In genomic region chr1:193317159-193317559, GRCm38 (mm10) we compare ENCODE assay signal across 9 mouse cellular contexts. TPM values are rescaled to one million over a fixed set of nuclear protein-coding genes. Genes with fewer than 3 reads are reported as not detected.
DNase-seq lines count a peak whose midpoint lies in the region; ATAC-seq lines count a peak whose summit lies in the region.
"Had no signal": no experiment of that assay in that cellular context is flagged by ENCODE, and none has a peak within 500 bp of the region (broad histone marks: within the 10 kb centered on the region; RNA-seq: fewer than 3 reads in every experiment).

No protein-coding gene starts in this region.

- DNase-seq in forebrain, embryonic 10.5 days (ENCODE audit: extremely low spot score, low spot score), result no peak
- DNase-seq in ZHBTc4 (ENCODE audit: low read depth, low spot score), result peak; percentile 9
- peak; percentile 57 for DNase-seq in fibroblast of lung, adult 2 months (ENCODE audit: low read depth)
- peak; percentile 85 for DNase-seq in heart, postnatal 25 days (ENCODE audit: low spot score)
- peak; percentile 45 to 61 for DNase-seq in left cerebral cortex, postnatal 10 days (ENCODE audit: extremely low spot score in 1 of 2, low spot score in 2 of 2)
- DNase-seq in skeletal muscle tissue, adult 2 months (ENCODE audit: low read depth, low spot score), result peak; percentile 93

- no peak overlapping the region for H3K4me2 ChIP-seq in forebrain, embryonic 15.5 days (replicated peaks)
- H3K4me2 ChIP-seq: liver, embryonic 15.5 days had no signal

- ATAC-seq in forebrain, embryonic 15.5 days (replicated peaks), result peak; percentile 76
- no peak for ATAC-seq in granulocyte monocyte progenitor cell, adult 5-6 weeks (replicated peaks; ENCODE audit: poor library complexity, severe bottlenecking)

- H3K9me3 ChIP-seq in forebrain, embryonic 15.5 days, result no peaks in the 10 kb centered on the region
- H3K9me3 ChIP-seq in forebrain, embryonic 10.5 days, result no peaks in the 10 kb centered on the region
- H3K9me3 ChIP-seq: liver, embryonic 15.5 days had no signal

- H3K4me1 ChIP-seq in forebrain, embryonic 15.5 days, result peaks cover 14% of the 10 kb centered on the region
- H3K4me1 ChIP-seq in forebrain, embryonic 10.5 days, result peaks cover 4% of the 10 kb centered on the region; the same call in 1 of the 2 replicates

- intact Hi-C loops in heart, postnatal 25 days (cut with DNase I), result loop anchor here (2.0 kb wide), 1 partner anchor 44 kb away; the partner anchor contains the start of gene G0s2
- intact Hi-C loops in left cerebral cortex, postnatal 10 days (cut with DNase I), result no loop called here

- no peak overlapping the region for H3K9ac ChIP-seq in forebrain, embryonic 15.5 days (replicated peaks)
- H3K9ac ChIP-seq: liver, embryonic 15.5 days had no signal

- no peak overlapping the region for H3K4me3 ChIP-seq in forebrain, embryonic 15.5 days
- no peak overlapping the region for H3K4me3 ChIP-seq in forebrain, embryonic 10.5 days
- H3K4me3 ChIP-seq: liver, embryonic 15.5 days had no signal

- peak overlapping the region; percentile 46 for H3K27ac ChIP-seq in forebrain, embryonic 15.5 days (replicated peaks)
- H3K27ac ChIP-seq in forebrain, embryonic 10.5 days, result no peak overlapping the region
- H3K27ac ChIP-seq: liver, embryonic 15.5 days had no signal

- 33% methylated on average over 6 of the region's 6 CpGs for WGBS in forebrain, embryonic 15.5 days
- WGBS in forebrain, embryonic 10.5 days, result 76% methylated on average over 6 of the region's 6 CpGs

- no peaks in the 10 kb centered on the region for H3K36me3 ChIP-seq in forebrain, embryonic 15.5 days
- H3K36me3 ChIP-seq in forebrain, embryonic 10.5 days (replicated peaks), result no peaks in the 10 kb centered on the region
- H3K36me3 ChIP-seq: liver, embryonic 15.5 days had no signal

- H3K27me3 ChIP-seq in forebrain, embryonic 15.5 days, result no peaks in the 10 kb centered on the region
- no peaks in the 10 kb centered on the region for H3K27me3 ChIP-seq in forebrain, embryonic 10.5 days (ENCODE audit: poor library complexity, severe bottlenecking)
- H3K27me3 ChIP-seq: liver, embryonic 15.5 days had no signal

RNA-seq across cellular contexts. Expression of gene G0s2, which starts 44.1 kb away (rescaled TPM):
- 5.1 and 5.3 TPM in 2 replicates for polyA plus RNA-seq in forebrain, embryonic 15.5 days (2015; fragmentation: Nextera tagmentation; extraction: Ambion mirVana)
- 5.6 and 6.1 TPM in 2 replicates for polyA plus RNA-seq in forebrain, embryonic 10.5 days (2016; fragmentation: Nextera tagmentation; extraction: Ambion mirVana)
- 10 to 100 TPM; 64.5 to 74.4 TPM for total RNA-seq in heart, postnatal 25 days (2021)
- total RNA-seq in left cerebral cortex, postnatal 10 days (2021), result 1 to 10 TPM; 4.7 to 6.2 TPM
- 1.8 and 2.3 TPM in 2 replicates for total RNA-seq in granulocyte monocyte progenitor cell, adult 5-6 weeks (2014; fragmentation: Nextera tagmentation)
- 7.5 and 20.4 TPM in 2 replicates for total RNA-seq in granulocyte monocyte progenitor cell, adult 5-6 weeks (2017)

RNA-seq across cellular contexts. Expression of gene Camk1g, which starts 52.9 kb away (rescaled TPM):
- 43.6 and 44.8 TPM in 2 replicates for polyA plus RNA-seq in forebrain, embryonic 15.5 days (2015; fragmentation: Nextera tagmentation; extraction: Ambion mirVana)
- 12.1 and 12.2 TPM in 2 replicates for polyA plus RNA-seq in forebrain, embryonic 10.5 days (2016; fragmentation: Nextera tagmentation; extraction: Ambion mirVana)
- total RNA-seq in heart, postnatal 25 days (2021), result under 1 TPM; 0.39 to 0.62 TPM
- total RNA-seq in left cerebral cortex, postnatal 10 days (2021), result 10 to 100 TPM; 38.9 TPM
- total RNA-seq in granulocyte monocyte progenitor cell, adult 5-6 weeks (2014; fragmentation: Nextera tagmentation), result not detected in 2 replicates
- total RNA-seq in granulocyte monocyte progenitor cell, adult 5-6 weeks (2017), result not detected in 2 replicates

RNA-seq across cellular contexts. Expression of gene Hsd11b1, which starts 53.3 kb away (rescaled TPM):
- 0.66 and 0.67 TPM in 2 replicates for polyA plus RNA-seq in forebrain, embryonic 15.5 days (2015; fragmentation: Nextera tagmentation; extraction: Ambion mirVana)
- polyA plus RNA-seq in forebrain, embryonic 10.5 days (2016; fragmentation: Nextera tagmentation; extraction: Ambion mirVana), result 0.12 and 0.14 TPM in 2 replicates
- 1 to 10 TPM; 6.7 to 7.2 TPM for total RNA-seq in heart, postnatal 25 days (2021)
- total RNA-seq in left cerebral cortex, postnatal 10 days (2021), result 10 to 100 TPM; 15.6 to 16.5 TPM
- 19.3 and 43.7 TPM in 2 replicates for total RNA-seq in granulocyte monocyte progenitor cell, adult 5-6 weeks (2014; fragmentation: Nextera tagmentation)
- 27.4 and 31.4 TPM in 2 replicates for total RNA-seq in granulocyte monocyte progenitor cell, adult 5-6 weeks (2017)

Comparison
In these comparisons a context has a peak if more than half of its experiments do, and no peak if none do; other contexts are left out.
1. RNA of gene Camk1g, which starts 52.9 kb away (total RNA-seq): 38.9 TPM in left cerebral cortex, postnatal 10 days; 0.39 to 0.62 TPM in heart, postnatal 25 days and not detected in granulocyte monocyte progenitor cell, adult 5-6 weeks; every median in the first group is over 10 times any median in the second.